7 mouse cellular contexts compared by ENCODE assay signal in genomic region chr12:29855007-29855406, GRCm38 (mm10).
DNase-seq lines count a peak whose midpoint lies in the region.

No protein-coding gene starts in this region.

- DNase-seq in right cerebral cortex, adult 18-20 months: peak; percentile 66
- DNase-seq in right cerebral cortex, postnatal 25 days: no peak
- DNase-seq in adrenal gland, adult 18-20 months (ENCODE audit: low spot score in 2 of 2): peak; percentile 48 to 52
- peak; percentile 32 for DNase-seq in embryo, embryonic 11.5 days (ENCODE audit: low read depth, low spot score)
- DNase-seq in heart, postnatal 4 days: peak; percentile 76
- DNase-seq in lung, adult 18-20 months: peak; percentile 12 to 27
- DNase-seq in right cerebral cortex, postnatal 36 days (ENCODE audit: low spot score in 2 of 2): peak; percentile 53 to 68
